Mouse (Mus musculus) neural tube, embryonic 10.5 days (tissue): ENCODE results near the gene Aifm1.

Source experiments
- DNase-seq: peaks from one replicate; pipeline ENCODE4 v3.0.0-alpha.2; 2017; ENCODE audit warnings: low spot score; ENCODE audit errors: extremely low spot score

The Aifm1 gene

GRCm38 (mm10) chrX:48513166-48513807 lies at the start of gene Aifm1:
Aifm1 (minus strand) TSS chrX:48513563.
- DNase-seq = peak; percentile 83

- peak; percentile 57 for DNase-seq
Observed at GRCm38 (mm10) chrX:48532175-48532574, 18.8 kb upstream of the Aifm1 start.

GRCm38 (mm10) chrX:48526435-48526834 lies 13.1 kb upstream of the Aifm1 start:
- DNase-seq = no peak

DNA sequence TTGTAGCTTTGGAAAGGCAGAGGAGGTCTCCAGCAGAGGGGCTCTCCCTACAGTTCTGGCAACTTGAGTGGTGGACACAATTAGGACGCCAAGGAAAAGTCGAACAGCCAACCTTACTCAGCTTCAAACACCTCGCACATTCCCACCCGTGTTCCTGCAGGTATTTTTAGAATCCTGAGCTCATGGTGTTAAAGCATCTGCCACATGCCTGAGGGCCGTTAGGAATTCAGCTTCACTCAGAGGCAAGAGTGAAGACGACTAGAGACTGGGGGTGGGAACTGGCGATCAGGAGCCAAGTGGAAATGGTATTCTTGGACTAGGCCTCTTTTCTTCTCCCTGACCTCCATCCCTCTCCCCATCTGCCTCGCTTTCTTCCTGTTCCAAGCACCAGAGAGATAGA lies 12.5 kb upstream of the Aifm1 start:
- DNase-seq = no peak

GRCm38 (mm10) chrX:48525332-48525731 lies 12.0 kb upstream of the Aifm1 start:
- DNase-seq = no peak

DNA sequence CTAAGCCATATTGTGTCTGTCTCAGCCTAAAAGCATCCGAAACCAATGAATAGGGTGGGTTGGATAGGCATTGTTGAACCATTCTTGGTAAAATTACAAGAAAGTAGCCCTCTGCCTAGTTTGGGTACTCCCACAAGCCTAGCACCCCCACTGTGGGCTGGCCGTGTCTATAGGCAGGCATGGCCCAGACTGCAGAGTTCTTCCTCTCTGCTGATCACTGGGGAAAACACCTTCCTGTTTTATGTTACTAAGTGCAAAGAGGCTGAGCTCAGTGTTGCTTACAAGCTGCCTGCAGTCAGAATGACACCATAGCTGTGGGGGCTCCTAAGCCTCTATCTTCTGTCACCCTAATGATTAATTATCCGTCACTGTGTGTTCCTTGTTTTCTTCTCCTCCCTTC lies 10.1 kb upstream of the Aifm1 start:
- no peak for DNase-seq

DNA sequence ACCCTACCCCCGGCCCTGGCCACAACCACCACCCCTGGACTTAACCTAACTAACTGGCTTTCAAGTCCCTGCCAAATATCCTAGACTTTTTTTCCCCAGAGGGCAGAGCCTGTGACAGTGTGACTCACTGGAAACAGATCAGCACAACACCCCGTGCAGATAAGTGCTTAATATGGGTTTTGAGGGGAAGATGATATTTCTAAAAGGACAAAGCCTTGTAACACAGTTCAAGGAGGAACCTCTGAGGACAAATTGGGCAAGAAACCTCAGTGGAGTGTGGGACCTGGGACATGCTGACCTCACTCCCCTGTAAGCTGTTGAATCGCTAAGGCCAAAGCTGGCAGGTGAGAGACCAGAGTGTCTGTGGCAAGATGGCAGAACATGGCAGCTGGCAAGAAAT lies 8.3 kb upstream of the Aifm1 start:
- no peak for DNase-seq

- peak; percentile 14 for DNase-seq
Observed at GRCm38 (mm10) chrX:48519549-48520085, 6.3 kb upstream of the Aifm1 start.

DNA sequence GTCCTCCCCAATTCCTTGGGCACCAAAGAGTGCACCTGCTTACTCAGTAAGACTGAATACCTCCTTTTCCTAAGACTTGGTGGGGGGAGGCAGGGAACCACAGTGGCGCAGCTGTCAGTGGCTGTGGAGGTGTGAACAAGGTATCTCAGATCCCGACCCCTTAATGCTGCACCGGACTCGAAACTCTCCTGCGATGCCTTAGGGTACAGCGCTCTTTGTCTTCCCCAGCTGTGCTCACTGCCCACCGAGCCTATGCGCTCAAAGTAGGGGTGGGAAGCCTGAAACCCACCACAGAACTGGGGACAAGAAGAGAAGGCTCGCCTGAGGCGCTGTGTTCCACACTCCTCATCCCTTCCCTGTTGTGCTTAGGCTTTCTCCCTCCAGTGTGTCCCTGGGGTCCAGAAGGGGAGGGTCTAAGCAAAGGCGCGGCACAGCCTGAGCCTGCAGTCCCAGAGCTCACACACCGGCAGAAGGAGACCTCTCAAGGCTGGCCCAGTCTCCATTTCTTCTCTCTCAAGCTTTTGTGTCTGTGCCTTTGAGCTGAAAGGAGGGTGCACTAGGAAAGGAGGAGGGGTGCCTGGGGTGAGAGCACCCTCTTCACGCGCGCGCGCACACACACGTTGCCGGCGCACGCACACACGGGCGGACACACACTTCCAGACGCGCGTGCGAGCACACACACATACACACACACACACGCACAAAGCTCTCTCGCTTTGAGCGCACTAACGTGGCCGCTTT lies 5.6 kb upstream of the Aifm1 start, which contains the start of gene Rab33a:
Rab33a (plus strand) TSS at position 478 of the 741 bp plus-strand sequence.
- DNase-seq = peak; percentile 44

GRCm38 (mm10) chrX:48518211-48518807 lies 4.9 kb upstream of the Aifm1 start:
- no peak for DNase-seq

DNA sequence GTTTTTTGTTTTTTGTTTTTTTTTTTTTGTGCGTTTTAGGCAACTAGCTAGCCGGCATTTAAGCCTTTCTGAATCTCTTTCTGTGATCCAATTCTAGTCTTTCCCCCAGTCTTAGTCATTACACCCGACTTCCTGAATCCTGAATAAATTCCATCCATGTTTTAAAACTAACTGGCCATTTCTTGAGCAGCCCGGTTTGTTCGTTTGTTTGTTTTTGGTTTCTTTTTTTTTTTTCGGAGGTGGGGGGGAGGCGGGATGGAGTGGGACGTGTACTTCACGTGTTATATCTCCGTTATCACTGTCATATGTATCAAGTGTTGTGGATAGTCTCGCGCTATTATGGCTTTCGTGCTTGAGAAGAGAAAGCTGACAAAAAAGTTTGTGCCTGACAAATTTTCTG lies 461 bp upstream of the Aifm1 start:
- no peak for DNase-seq

DNA sequence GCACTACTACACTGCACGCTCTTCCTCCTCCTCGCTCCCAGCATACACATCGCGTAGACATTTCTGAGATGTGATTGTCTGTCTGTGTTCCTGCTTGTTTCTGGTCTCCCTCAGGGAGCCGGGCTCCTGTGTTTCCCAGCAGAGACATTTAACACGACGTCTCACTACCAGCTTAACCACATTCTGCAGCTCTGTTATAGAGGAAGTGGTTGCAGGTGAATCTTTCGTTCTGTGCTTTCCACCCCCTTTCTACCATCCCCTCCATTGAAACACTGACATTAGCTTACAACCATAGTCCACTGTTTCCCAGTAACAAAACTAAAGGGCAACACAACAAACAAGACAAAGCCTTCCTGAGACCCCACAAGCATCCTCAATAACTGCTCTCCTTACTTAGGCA lies 19.6 kb downstream of the Aifm1 start:
- DNase-seq = no peak

GRCm38 (mm10) chrX:48481687-48482086 lies 31.7 kb downstream of the Aifm1 start:
- no peak for DNase-seq

- DNase-seq = no peak
Observed at GRCm38 (mm10) chrX:48481095-48481494, 32.3 kb downstream of the Aifm1 start.

GRCm38 (mm10) chrX:48467355-48467946 lies 45.9 kb downstream of the Aifm1 start:
- DNase-seq = no peak

- DNase-seq = no peak
Observed at GRCm38 (mm10) chrX:48466174-48466573, 47.2 kb downstream of the Aifm1 start.

- DNase-seq = no peak
Observed at GRCm38 (mm10) chrX:48464436-48464835, 48.9 kb downstream of the Aifm1 start.

- DNase-seq = no peak
Observed at GRCm38 (mm10) chrX:48463636-48464035, 49.7 kb downstream of the Aifm1 start.

DNA sequence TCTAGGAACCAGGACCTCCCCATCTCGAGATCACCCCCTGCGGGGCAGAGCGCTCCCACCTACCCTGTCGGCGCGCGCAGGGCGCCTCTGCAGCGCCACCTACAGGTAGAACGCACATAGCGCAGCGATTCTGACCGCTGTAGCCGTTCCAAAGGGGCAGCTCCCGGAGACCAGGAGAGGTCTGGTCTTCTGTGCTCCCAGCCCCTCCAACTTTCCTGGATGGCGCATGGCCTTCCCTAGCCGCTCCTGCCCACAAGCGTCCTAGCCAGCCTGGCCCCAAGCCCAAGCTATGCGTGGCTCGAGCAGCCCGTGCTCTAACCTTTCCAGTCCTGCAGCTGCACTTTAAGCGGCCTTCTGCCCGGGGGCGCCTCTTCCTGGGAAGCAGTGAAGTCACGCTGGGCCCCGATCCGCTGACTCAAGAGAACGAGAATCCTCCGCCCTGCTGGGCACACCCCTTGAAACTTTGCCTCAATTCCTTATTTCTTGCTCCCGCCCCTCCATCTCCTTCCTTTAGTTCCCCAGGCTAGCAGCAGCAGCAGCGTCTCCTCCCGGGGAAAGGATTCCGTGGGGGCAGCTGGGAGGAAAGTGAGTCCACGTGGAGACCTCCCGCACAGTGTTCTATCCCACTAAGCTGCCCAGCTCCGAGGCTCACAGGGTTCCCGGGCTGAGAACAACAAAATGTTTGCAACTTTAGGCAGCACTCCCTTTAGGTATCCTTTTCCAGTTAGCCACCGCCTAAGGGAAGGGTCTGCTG lies 50.4 kb downstream of the Aifm1 start, which contains the start of gene Elf4:
Elf4 (minus strand) TSS at position 379 of the 754 bp plus-strand sequence.
- peak; percentile 86 for DNase-seq

DNA sequence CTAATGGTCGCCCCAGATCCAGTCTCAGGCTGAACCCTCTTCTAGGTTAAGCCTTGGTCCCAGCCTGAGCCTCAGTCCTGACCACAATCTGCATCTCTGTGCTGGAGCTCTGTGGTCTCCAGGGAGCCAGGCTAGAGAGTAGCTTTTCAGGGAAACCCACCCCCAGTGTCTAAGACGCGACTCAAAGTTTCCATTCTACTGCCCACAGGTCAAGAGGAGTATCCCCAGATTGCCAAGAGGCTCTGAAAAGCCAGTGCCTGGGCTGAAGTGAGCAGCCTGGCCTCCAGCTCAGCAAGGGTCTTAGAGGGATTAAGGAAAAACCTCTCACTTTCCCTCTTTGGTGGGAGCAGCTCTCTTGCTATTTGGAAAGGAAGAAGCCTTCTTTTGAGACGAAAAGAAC lies 51.1 kb downstream of the Aifm1 start:
- DNase-seq = no peak

DNA sequence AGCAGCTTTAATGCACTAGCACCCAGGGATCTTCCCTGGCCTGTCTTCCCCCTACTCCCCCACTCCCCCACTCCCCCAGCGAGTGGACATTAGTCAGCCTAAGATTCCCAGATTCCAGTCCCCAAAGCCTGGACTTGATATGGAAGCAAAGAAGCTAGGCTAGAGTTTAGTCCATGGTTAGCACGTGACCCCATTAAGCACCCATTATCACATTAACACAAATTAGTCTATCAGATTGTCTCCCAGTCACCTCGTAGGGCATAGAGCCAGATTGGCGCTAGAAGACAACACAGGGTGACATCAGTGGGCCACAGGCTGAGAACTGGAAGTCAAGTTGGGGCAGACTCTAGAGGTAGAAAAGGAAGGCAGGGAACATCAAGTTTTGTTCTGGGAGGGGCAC lies 52.4 kb downstream of the Aifm1 start:
- DNase-seq = no peak
